15 mouse cellular contexts compared by ENCODE assay signal in the genomic region with DNA sequence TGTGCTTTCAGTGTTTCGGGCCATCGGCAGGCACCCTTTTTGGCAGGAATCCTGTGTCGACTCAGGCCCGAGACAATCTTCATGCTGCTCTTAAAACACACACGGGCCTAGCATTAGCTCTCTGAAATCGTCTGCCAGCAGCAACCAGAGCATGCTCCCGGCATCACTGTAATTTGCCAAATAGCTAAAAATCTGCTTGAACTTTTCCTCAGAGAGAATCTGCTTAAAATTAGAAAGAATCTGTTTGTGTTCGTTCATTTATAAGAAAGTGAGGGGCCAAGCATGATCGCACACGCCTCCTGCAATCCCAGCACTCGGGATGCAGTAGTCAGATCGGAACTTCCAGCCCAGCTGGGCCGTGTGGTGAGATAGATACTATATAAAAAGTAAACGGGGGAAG. TPM values are rescaled to one million over a fixed set of nuclear protein-coding genes. Genes with fewer than 3 reads are reported as not detected.
DNase-seq lines count a peak whose midpoint lies in the region; ATAC-seq lines count a peak whose summit lies in the region.
"Had no signal": no experiment of that assay in that cellular context is flagged by ENCODE, and none has a peak within 500 bp of the region (broad histone marks: within the 10 kb centered on the region; RNA-seq: fewer than 3 reads in every experiment).

No protein-coding gene starts in this region.

- no peak overlapping the region for H3K4me2 ChIP-seq in heart, embryonic 13.5 days
- H3K4me2 ChIP-seq in heart, embryonic 12.5 days = no peak overlapping the region
- no peak overlapping the region for H3K4me2 ChIP-seq in midbrain, embryonic 15.5 days
- H3K4me2 ChIP-seq in embryonic facial prominence, embryonic 14.5 days (ENCODE audit: low read depth, low read length) = no peak overlapping the region
- H3K4me2 ChIP-seq: hindbrain, embryonic 15.5 days; midbrain, embryonic 13.5 days had no signal

- no peaks in the 10 kb centered on the region for H3K9me3 ChIP-seq in heart, embryonic 13.5 days
- no peaks in the 10 kb centered on the region for H3K9me3 ChIP-seq in heart, embryonic 12.5 days (replicated peaks)
- no peaks in the 10 kb centered on the region for H3K9me3 ChIP-seq in midbrain, embryonic 10.5 days (replicated peaks)
- no peaks in the 10 kb centered on the region for H3K9me3 ChIP-seq in midbrain, embryonic 15.5 days
- H3K9me3 ChIP-seq in embryonic facial prominence, embryonic 14.5 days (ENCODE audit: control insufficient read depth, low read length) = no peaks in the 10 kb centered on the region
- H3K9me3 ChIP-seq: hindbrain, embryonic 15.5 days; midbrain, embryonic 13.5 days had no signal

- no peaks in the 10 kb centered on the region for H3K27me3 ChIP-seq in heart, embryonic 13.5 days (replicated peaks)
- no peaks in the 10 kb centered on the region for H3K27me3 ChIP-seq in heart, embryonic 12.5 days (replicated peaks)
- no peaks in the 10 kb centered on the region for H3K27me3 ChIP-seq in midbrain, embryonic 10.5 days (ENCODE audit: low read depth, poor library complexity, severe bottlenecking)
- no peaks in the 10 kb centered on the region for H3K27me3 ChIP-seq in midbrain, embryonic 15.5 days (replicated peaks)
- H3K27me3 ChIP-seq in embryonic facial prominence, embryonic 14.5 days (replicated peaks; ENCODE audit: control insufficient read depth, insufficient read depth, low read length) = no peaks in the 10 kb centered on the region
- H3K27me3 ChIP-seq: CH12.LX; hindbrain, embryonic 15.5 days; midbrain, embryonic 13.5 days had no signal

- H3K36me3 ChIP-seq in heart, embryonic 13.5 days = no peaks in the 10 kb centered on the region
- no peaks in the 10 kb centered on the region for H3K36me3 ChIP-seq in heart, embryonic 12.5 days
- no peaks in the 10 kb centered on the region for H3K36me3 ChIP-seq in midbrain, embryonic 10.5 days
- no peaks in the 10 kb centered on the region for H3K36me3 ChIP-seq in midbrain, embryonic 15.5 days (replicated peaks)
- H3K36me3 ChIP-seq in embryonic facial prominence, embryonic 14.5 days (ENCODE audit: control insufficient read depth, insufficient read depth, low read length) = no peaks in the 10 kb centered on the region
- H3K36me3 ChIP-seq: hindbrain, embryonic 15.5 days; midbrain, embryonic 13.5 days had no signal

- H3K9ac ChIP-seq in heart, embryonic 13.5 days = 0 out of 2 replicates have a peak overlapping the region, but pooled peaks have one; percentile 20
- H3K9ac ChIP-seq in heart, embryonic 12.5 days = no peak overlapping the region
- no peak overlapping the region for H3K9ac ChIP-seq in midbrain, embryonic 15.5 days
- H3K9ac ChIP-seq in embryonic facial prominence, embryonic 14.5 days (ENCODE audit: low read depth, low read length) = no peak overlapping the region
- H3K9ac ChIP-seq: hindbrain, embryonic 15.5 days; midbrain, embryonic 13.5 days had no signal

- 48% methylated on average over 14 of the region's 14 CpGs for WGBS in heart, embryonic 13.5 days
- WGBS in heart, embryonic 12.5 days = 53% methylated on average over 14 of the region's 14 CpGs
- WGBS in midbrain, embryonic 10.5 days = 55% methylated on average over 14 of the region's 14 CpGs
- 29% methylated on average over 14 of the region's 14 CpGs for WGBS in midbrain, embryonic 15.5 days
- WGBS in embryonic facial prominence, embryonic 14.5 days = 31% methylated on average over 14 of the region's 14 CpGs

- no peak overlapping the region for H3K4me3 ChIP-seq in heart, embryonic 13.5 days
- H3K4me3 ChIP-seq in heart, embryonic 12.5 days = no peak overlapping the region
- no peak overlapping the region for H3K4me3 ChIP-seq in midbrain, embryonic 10.5 days
- H3K4me3 ChIP-seq in midbrain, embryonic 15.5 days = no peak overlapping the region
- H3K4me3 ChIP-seq in embryonic facial prominence, embryonic 14.5 days (ENCODE audit: low read depth, low read length) = no peak overlapping the region
- H3K4me3 ChIP-seq: hindbrain, embryonic 15.5 days; midbrain, embryonic 13.5 days had no signal

- no peak for ATAC-seq in heart, embryonic 13.5 days (ENCODE audit: extremely low read depth, insufficient number of reproducible peaks, low FRiP score, low TSS enrichment)
- ATAC-seq in heart, embryonic 12.5 days (ENCODE audit: insufficient number of reproducible peaks, low FRiP score) = no peak
- ATAC-seq in midbrain, embryonic 15.5 days (replicated peaks) = no peak
- ATAC-seq in embryonic facial prominence, embryonic 14.5 days (ENCODE audit: low read depth) = no peak

- peak overlapping the region; percentile 58 for H3K27ac ChIP-seq in heart, embryonic 13.5 days (replicated peaks)
- no peak overlapping the region for H3K27ac ChIP-seq in heart, embryonic 12.5 days (ENCODE audit: poor library complexity, severe bottlenecking)
- H3K27ac ChIP-seq in midbrain, embryonic 10.5 days (replicated peaks) = peak overlapping the region; percentile 74
- H3K27ac ChIP-seq in midbrain, embryonic 15.5 days = no peak overlapping the region
- H3K27ac ChIP-seq in embryonic facial prominence, embryonic 14.5 days (replicated peaks; ENCODE audit: low read depth, low read length) = peak overlapping the region; percentile 49; the same call in 1 of the 2 replicates
- H3K27ac ChIP-seq: hindbrain, embryonic 15.5 days; midbrain, embryonic 13.5 days had no signal

- H3K4me1 ChIP-seq in heart, embryonic 13.5 days = peaks cover 41% of the 10 kb centered on the region
- H3K4me1 ChIP-seq in heart, embryonic 12.5 days (replicated peaks) = peaks cover 25% of the 10 kb centered on the region
- H3K4me1 ChIP-seq in midbrain, embryonic 10.5 days = peaks cover 52% of the 10 kb centered on the region
- H3K4me1 ChIP-seq in midbrain, embryonic 15.5 days = peaks cover 20% of the 10 kb centered on the region
- H3K4me1 ChIP-seq in embryonic facial prominence, embryonic 14.5 days (ENCODE audit: control insufficient read depth, insufficient read depth, low read length) = peaks cover 6% of the 10 kb centered on the region; the same call in 1 of the 2 replicates

- no peak for DNase-seq in midbrain, embryonic 10.5 days (ENCODE audit: low spot score)
- no peak for DNase-seq in embryonic facial prominence, embryonic 14.5 days (ENCODE audit: low spot score)
- peak; percentile 42 for DNase-seq in telencephalon, adult 2 months (ENCODE audit: low read depth, low spot score)
- no peak for DNase-seq in spleen, postnatal 10 days (ENCODE audit: low spot score in 2 of 2)
- DNase-seq: adrenal gland, adult 8-10 months; gastrocnemius, postnatal 14 days; kidney, adult 9 months; lung, adult 2 months; thymus, postnatal 4 days had no signal

RNA-seq across cellular contexts. Expression of a gene that starts 15.2 kb away (rescaled TPM):
- 10.0 and 10.4 TPM in 2 replicates for polyA plus RNA-seq in heart, embryonic 13.5 days (2015; fragmentation: Nextera tagmentation; extraction: Ambion mirVana)
- polyA plus RNA-seq in heart, embryonic 12.5 days (2016; fragmentation: Nextera tagmentation; extraction: Ambion mirVana) = 8.7 and 9.8 TPM in 2 replicates
- polyA plus RNA-seq in midbrain, embryonic 10.5 days (2016; fragmentation: Nextera tagmentation; extraction: Ambion mirVana) = 0.40 and 1.1 TPM in 2 replicates
- 1.9 TPM in 2 replicates for polyA plus RNA-seq in midbrain, embryonic 15.5 days (2015; fragmentation: Nextera tagmentation; extraction: Ambion mirVana)
- polyA plus RNA-seq in embryonic facial prominence, embryonic 14.5 days (2014; fragmentation: Nextera tagmentation; extraction: Ambion mirVana) = 10.7 and 12.4 TPM in 2 replicates

Comparison
In these comparisons a context has a peak if more than half of its experiments do, and no peak if none do; other contexts are left out.
1. H3K27ac ChIP-seq: peak in heart, embryonic 13.5 days (single experiment), midbrain, embryonic 10.5 days (single experiment) and embryonic facial prominence, embryonic 14.5 days (single experiment); none in heart, embryonic 12.5 days (single experiment) and midbrain, embryonic 15.5 days (single experiment).